Mouse (Mus musculus): ENCODE results near the gene Fmod. TPM values are rescaled to one million over a fixed set of nuclear protein-coding genes. Genes with fewer than 3 reads are reported as not detected.

Gene Fmod
- total and polyA plus RNA-seq, 2 experiments from 2014 or later, result 14.2 to 19.6 TPM

DNA sequence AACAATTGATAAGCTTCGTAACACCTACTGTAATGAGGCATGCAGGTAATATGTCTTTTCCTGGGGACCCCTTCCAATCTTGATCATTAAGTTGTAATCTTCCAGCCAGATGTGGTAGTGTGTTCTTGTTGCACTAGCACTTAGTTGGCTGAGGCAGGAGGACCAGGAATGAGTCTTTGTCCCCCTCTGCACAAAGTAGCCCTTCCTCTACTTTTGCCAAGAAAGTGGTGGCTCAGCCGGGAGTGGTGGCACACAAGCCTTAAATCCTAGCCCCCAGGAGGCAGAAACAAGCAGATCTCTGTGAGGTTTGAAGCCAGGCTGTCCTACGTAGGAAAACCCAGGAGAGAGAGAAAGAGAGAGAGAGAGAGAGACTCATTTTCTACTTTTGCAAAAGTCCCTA, 24.9 kb downstream of the Fmod start:
- ATAC-seq, result no peak

DNA sequence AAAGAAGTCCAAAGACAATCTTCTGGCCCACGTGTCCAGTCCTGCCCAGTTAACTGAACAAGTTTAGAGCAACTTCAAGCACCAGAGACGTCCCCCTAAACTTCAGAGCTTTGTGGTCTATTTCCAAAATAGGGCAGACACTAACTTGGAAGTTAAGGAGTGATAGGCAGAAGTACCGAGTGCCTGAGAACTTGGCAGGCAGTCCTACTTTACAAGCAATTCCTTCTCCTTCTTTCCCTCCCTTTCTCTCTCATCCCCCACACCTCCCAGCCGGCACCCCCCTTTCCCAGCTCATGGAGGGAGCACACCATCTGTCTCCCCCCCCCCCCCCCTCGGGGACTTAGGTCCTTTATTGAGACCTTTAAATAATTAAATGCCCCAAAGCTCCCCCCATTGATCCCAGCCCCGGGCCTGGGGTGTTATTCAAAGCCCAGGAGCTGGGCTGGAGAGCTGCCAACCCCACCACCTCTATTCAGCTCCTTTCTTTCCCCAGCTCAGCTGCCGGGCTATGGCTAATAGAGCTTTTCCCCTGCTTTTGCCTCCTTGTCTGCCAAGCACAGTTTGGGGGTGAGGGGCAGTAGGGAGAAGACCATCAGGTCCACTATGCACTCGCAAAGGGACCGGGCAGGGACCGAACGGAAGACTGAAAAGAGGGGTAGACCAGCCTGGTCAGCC, 25.5 kb downstream of the Fmod start:
- 4% methylated on average over 11 of the region's 11 CpGs for WGBS
- H3K27me3 ChIP-seq (ENCODE audit: insufficient read depth, low read length), result no peaks in the 10 kb centered on the region
- DNase-seq (peak; percentile 79), ATAC-seq (peak; percentile 45)
- H3K36me3 ChIP-seq (ENCODE audit: insufficient read depth), result no peaks in the 10 kb centered on the region
- no peak for TF ChIP-seq CTCF (IDR thresholded peaks at IDR 0.05; ENCODE audit: low read depth)
- H3K9me3 ChIP-seq (ENCODE audit: low read length), result no peaks in the 10 kb centered on the region
- peak overlapping the region; percentile 71 for H3K27ac ChIP-seq (ENCODE audit: low read depth, low read length)
- no peak overlapping the region for H3K4me3 ChIP-seq (ENCODE audit: low read depth, low read length)
- peak overlapping the region; percentile 25 for H3K4me2 ChIP-seq (ENCODE audit: low read depth)
- H3K9ac ChIP-seq, result peak overlapping the region; percentile 15; the same call in 1 of the 2 replicates
- peaks cover 20% of the 10 kb centered on the region for H3K4me1 ChIP-seq (ENCODE audit: insufficient read depth)

More for the DNA sequence above, 24.9 kb downstream of the Fmod start:
- H3K27me3 ChIP-seq (ENCODE audit: insufficient read depth, low read length), result no peaks in the 10 kb centered on the region
- 32% methylated on average over 3 of the region's 3 CpGs for WGBS
- peak overlapping the region; percentile 71 for H3K27ac ChIP-seq (ENCODE audit: low read depth, low read length)
- no peaks in the 10 kb centered on the region for H3K36me3 ChIP-seq (ENCODE audit: insufficient read depth)
- H3K4me2 ChIP-seq (ENCODE audit: low read depth), result no peak overlapping the region
- no peak for DNase-seq
- H3K4me3 ChIP-seq (ENCODE audit: low read depth, low read length), result no peak overlapping the region
- no peak overlapping the region for H3K9ac ChIP-seq
- H3K9me3 ChIP-seq (ENCODE audit: low read length), result no peaks in the 10 kb centered on the region
- TF ChIP-seq CTCF (IDR thresholded peaks at IDR 0.05; ENCODE audit: low read depth), result no peak
- H3K4me1 ChIP-seq (ENCODE audit: insufficient read depth), result peaks cover 20% of the 10 kb centered on the region

DNA sequence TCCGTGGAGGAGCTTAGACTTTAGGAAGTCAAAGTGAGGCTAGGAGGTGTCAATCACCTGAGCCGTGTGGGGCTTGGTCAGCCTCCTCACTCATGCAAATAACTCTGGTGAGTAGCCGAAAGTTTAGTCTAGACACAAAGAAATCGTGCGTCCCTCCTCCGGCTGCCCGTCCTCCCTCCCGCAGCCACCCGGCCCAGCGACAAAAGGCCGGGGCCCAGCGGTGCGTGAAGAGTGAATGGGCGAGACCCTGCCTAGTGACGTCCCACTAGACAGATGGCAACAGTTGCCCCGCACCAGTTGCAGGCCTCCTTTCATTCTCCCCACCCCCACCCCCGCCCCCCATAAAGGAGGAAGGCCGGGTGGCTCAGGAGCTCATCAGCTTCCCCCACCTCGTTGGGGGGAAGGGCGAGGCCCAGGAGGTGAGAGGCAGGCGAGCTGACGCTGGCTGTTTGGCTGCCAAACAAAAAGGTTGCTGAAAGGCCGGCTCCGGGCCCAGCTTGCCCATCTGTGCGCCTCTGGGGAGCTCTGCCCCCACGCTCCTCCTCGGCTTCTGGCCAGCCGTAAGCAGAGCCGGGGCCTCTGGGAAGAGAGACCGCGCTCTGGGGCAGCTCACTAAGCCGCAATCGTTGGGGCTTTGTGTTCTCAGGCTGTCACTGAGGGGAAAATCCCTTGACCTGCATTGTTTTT, 26.2 kb downstream of the Fmod start:
- no peaks in the 10 kb centered on the region for H3K27me3 ChIP-seq (ENCODE audit: insufficient read depth, low read length)
- H3K9me3 ChIP-seq (ENCODE audit: low read length), result no peaks in the 10 kb centered on the region
- peak overlapping the region; percentile 71 for H3K27ac ChIP-seq (ENCODE audit: low read depth, low read length)
- H3K36me3 ChIP-seq (ENCODE audit: insufficient read depth), result no peaks in the 10 kb centered on the region
- TF ChIP-seq CTCF (IDR thresholded peaks at IDR 0.05; ENCODE audit: low read depth), result no peak
- peak overlapping the region; percentile 25 for H3K4me2 ChIP-seq (ENCODE audit: low read depth)
- DNase-seq (peak; percentile 77), ATAC-seq (peak; percentile 60)
- no peak overlapping the region for H3K4me3 ChIP-seq (ENCODE audit: low read depth, low read length)
- peak overlapping the region; percentile 15 for H3K9ac ChIP-seq
- WGBS, result 2% methylated on average over 33 of the region's 33 CpGs
- peaks cover 20% of the 10 kb centered on the region for H3K4me1 ChIP-seq (ENCODE audit: insufficient read depth)

DNA sequence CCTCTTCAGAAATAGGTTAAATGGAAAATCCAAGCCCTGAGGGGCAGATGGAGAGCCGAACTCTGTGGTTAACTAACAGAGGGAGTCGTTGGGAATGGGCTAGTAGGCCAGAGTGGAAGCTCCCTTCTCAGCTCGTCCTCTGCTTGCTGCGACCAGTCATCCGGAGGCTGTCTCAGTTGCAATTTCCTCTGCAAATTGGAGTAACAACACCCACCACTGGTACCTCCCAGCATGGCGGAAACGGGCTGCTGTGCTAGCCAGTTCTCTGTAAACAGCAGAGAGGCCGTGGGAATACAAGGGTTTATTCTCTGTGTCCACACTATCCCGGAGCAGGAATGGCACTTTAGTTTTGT, 26.7 kb downstream of the Fmod start:
- no peak for DNase-seq
- no peak overlapping the region; the same call in 1 of the 2 replicates for H3K9ac ChIP-seq
- 11% methylated on average over 9 of the region's 9 CpGs for WGBS
- peaks cover 20% of the 10 kb centered on the region for H3K4me1 ChIP-seq (ENCODE audit: insufficient read depth)
- H3K36me3 ChIP-seq (ENCODE audit: insufficient read depth), result no peaks in the 10 kb centered on the region
- peak overlapping the region; percentile 25 for H3K4me2 ChIP-seq (ENCODE audit: low read depth)
- no peaks in the 10 kb centered on the region for H3K27me3 ChIP-seq (ENCODE audit: insufficient read depth, low read length)
- H3K4me3 ChIP-seq (ENCODE audit: low read depth, low read length), result no peak overlapping the region
- ATAC-seq, result no peak; the same call in 1 of the 2 replicates
- TF ChIP-seq CTCF (IDR thresholded peaks at IDR 0.05; ENCODE audit: low read depth), result no peak
- no peaks in the 10 kb centered on the region for H3K9me3 ChIP-seq (ENCODE audit: low read length)
- H3K27ac ChIP-seq (ENCODE audit: low read depth, low read length), result peak overlapping the region; percentile 71

DNA sequence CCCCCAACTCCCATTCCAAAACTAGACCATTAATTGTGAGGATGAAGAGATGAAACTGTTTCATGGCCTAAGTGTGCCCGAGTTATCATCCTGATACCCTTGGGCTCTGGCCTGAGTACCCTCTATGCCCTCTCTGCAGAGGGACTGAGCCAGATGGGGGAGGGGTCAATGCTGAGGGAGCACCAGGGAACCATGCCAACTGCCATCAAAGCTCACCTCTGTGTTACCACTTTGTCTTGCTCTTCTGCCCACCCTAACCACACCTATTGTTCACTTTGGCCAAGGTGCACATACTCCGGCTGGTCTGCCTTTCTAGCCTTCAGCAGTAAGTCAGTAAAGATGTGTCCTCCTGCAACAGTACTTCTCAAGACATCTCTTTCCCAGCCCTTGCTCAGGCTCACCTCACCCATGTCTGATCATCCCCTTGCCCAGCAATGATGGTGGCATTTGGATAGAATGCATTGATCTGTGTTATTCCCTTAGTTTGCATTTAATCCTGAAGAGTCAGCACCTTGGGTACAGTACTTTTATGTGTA, 27.3 kb downstream of the Fmod start:
- H3K27ac ChIP-seq (ENCODE audit: low read depth, low read length), result peak overlapping the region; percentile 71
- no peak overlapping the region for H3K4me3 ChIP-seq (ENCODE audit: low read depth, low read length)
- 61% methylated on average over 2 of the region's 2 CpGs for WGBS
- no peak for TF ChIP-seq CTCF (IDR thresholded peaks at IDR 0.05; ENCODE audit: low read depth)
- peaks cover 20% of the 10 kb centered on the region for H3K4me1 ChIP-seq (ENCODE audit: insufficient read depth)
- no peaks in the 10 kb centered on the region for H3K9me3 ChIP-seq (ENCODE audit: low read length)
- H3K36me3 ChIP-seq (ENCODE audit: insufficient read depth), result no peaks in the 10 kb centered on the region
- DNase-seq (no peak), ATAC-seq (no peak)
- H3K4me2 ChIP-seq (ENCODE audit: low read depth), result no peak overlapping the region
- H3K9ac ChIP-seq, result no peak overlapping the region
- H3K27me3 ChIP-seq (ENCODE audit: insufficient read depth, low read length), result no peaks in the 10 kb centered on the region

DNA sequence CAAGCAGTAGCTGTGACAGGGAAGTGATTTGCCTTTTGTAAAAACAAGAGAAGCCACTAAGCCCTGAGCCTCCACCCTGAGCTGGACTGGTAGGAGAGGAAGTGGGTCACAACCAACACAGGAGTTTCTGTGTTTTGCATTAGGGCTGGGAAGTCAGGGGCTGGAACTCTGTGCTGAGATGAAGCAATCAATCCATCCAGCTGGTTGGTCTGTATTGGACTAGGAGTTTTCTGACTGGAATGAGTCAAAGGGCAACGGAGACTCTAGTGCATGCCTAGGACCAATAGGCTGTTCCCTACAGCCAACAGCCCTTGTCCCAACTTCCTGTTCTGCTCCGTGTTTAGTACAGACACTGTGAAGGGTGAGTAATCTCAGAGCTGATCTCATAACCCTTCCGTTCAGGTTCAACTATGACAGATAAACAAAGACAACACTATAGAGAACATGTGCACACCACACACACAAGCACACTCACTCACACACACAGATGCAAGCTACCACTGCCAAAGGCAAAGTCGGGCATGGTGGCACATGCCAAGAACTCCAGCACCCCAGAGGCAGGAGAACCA, 28.3 kb downstream of the Fmod start:
- Histone ChIP-seq H3K9ac (no peak overlapping the region), H3K4me2 (ENCODE audit: low read depth) (no peak overlapping the region), H3K4me1 (ENCODE audit: insufficient read depth) (peaks cover 16% of the 10 kb centered on the region), H3K27ac (ENCODE audit: low read depth, low read length) (no peak overlapping the region), H3K27me3 (ENCODE audit: insufficient read depth, low read length) (no peaks in the 10 kb centered on the region), H3K4me3 (ENCODE audit: low read depth, low read length) (no peak overlapping the region), H3K9me3 (ENCODE audit: low read length) (no peaks in the 10 kb centered on the region), H3K36me3 (ENCODE audit: insufficient read depth) (no peaks in the 10 kb centered on the region)
- ATAC-seq (no peak), DNase-seq (no peak)
- 64% methylated on average over 4 of the region's 4 CpGs for WGBS
- no peak for TF ChIP-seq CTCF (IDR thresholded peaks at IDR 0.05; ENCODE audit: low read depth)

DNA sequence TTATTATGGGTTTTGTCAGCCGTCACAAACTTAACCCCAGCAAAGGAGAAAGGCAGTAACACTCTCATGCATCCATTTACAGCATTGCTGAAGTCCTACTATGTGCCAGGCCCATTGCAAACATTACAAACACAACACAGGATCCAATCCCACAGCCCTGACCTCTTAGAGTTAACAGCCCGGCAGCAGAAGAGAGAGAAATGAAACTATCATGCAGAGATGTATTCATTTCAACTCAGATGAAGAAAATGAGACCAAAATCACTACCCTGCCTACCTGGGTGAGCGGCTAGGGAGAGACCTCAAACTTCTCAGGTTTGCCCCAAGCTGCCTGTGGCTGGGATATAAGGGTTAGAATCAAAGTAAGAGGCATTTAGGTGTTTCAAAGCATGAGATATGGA, 29.5 kb downstream of the Fmod start:
- peaks cover 7% of the 10 kb centered on the region for H3K4me1 ChIP-seq (ENCODE audit: insufficient read depth)
- no peak overlapping the region for H3K4me2 ChIP-seq (ENCODE audit: low read depth)
- 52% methylated on average over 3 of the region's 3 CpGs for WGBS

More for the DNA sequence above, 29.5 kb downstream of the Fmod start:
- DNase-seq (no peak), ATAC-seq (no peak)
- H3K27me3 ChIP-seq (ENCODE audit: insufficient read depth, low read length), result no peaks in the 10 kb centered on the region
- no peak overlapping the region for H3K27ac ChIP-seq (ENCODE audit: low read depth, low read length)
- TF ChIP-seq CTCF (IDR thresholded peaks at IDR 0.05; ENCODE audit: low read depth), result no peak
- H3K9ac ChIP-seq, result no peak overlapping the region
- no peaks in the 10 kb centered on the region for H3K36me3 ChIP-seq (ENCODE audit: insufficient read depth)
- H3K4me3 ChIP-seq (ENCODE audit: low read depth, low read length), result no peak overlapping the region
- H3K9me3 ChIP-seq (ENCODE audit: low read length), result no peaks in the 10 kb centered on the region
